Comparison of ENCODE assay signal across 8 mouse cellular contexts in the genomic region with DNA sequence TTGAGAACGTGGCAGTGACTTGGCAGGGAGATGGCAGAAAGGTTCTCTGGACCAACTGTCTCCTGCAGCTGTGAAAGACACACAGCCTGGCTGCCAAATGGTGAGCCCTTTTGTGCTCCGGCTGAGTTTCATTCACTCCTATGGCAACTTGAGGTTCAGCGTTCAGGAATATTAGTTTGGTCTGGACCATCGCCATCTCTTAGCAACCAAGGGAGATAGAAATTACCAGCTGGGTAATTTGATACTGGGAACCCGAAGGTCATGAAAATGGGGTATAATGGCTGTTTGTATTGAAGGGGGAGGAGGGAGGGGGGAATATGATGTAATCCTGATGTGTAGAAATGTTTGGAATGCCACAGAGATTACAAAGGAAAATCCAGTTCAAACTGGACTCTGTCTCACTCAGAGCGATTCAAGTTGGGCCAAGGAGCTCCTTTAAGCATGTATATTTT.
A peak's percentile ranks its signal among the peaks of the same experiment; 100 is the strongest.
DNase-seq lines count a peak whose midpoint lies in the region; ATAC-seq and TF ChIP-seq lines count a peak whose summit lies in the region.

No protein-coding gene starts in this region.

- peak; percentile 7 for DNase-seq in adrenal gland, postnatal 14 days
- no peak for DNase-seq in adrenal gland, adult 8-10 months
- peak; percentile 88 for DNase-seq in NIH3T3 (ENCODE audit: low read depth)
- DNase-seq in lung, postnatal 0 days (ENCODE audit: low spot score): peak; percentile 78
- DNase-seq in ovary, postnatal 14 days (ENCODE audit: low spot score): no peak
- DNase-seq in ovary, postnatal 10 days (ENCODE audit: low spot score): no peak
- DNase-seq in layer of hippocampus, postnatal 14 days (ENCODE audit: low spot score in 2 of 2): no peak

- no peak overlapping the region for H3K9ac ChIP-seq in forebrain, embryonic 16.5 days (replicated peaks; ENCODE audit: low read depth, low read length)
- H3K9ac ChIP-seq in lung, postnatal 0 days (replicated peaks; ENCODE audit: low read depth): no peak overlapping the region

- no peaks in the 10 kb centered on the region for H3K9me3 ChIP-seq in forebrain, embryonic 16.5 days (ENCODE audit: control insufficient read depth, low read length)
- H3K9me3 ChIP-seq in lung, postnatal 0 days (ENCODE audit: low read length): no peaks in the 10 kb centered on the region

- no peaks in the 10 kb centered on the region for H3K36me3 ChIP-seq in forebrain, embryonic 16.5 days (ENCODE audit: control insufficient read depth, insufficient read depth)
- no peaks in the 10 kb centered on the region for H3K36me3 ChIP-seq in lung, postnatal 0 days (ENCODE audit: insufficient read depth, low read length)

- peak overlapping the region; percentile 20 for H3K4me2 ChIP-seq in forebrain, embryonic 16.5 days (ENCODE audit: low read length)
- peak overlapping the region; percentile 32; the same call in 1 of the 2 replicates for H3K4me2 ChIP-seq in lung, postnatal 0 days (replicated peaks; ENCODE audit: low read depth, low read length)

- no peaks in the 10 kb centered on the region for H3K27me3 ChIP-seq in forebrain, embryonic 16.5 days (replicated peaks; ENCODE audit: control insufficient read depth, insufficient read depth, low read length)
- H3K27me3 ChIP-seq in lung, postnatal 0 days (replicated peaks; ENCODE audit: insufficient read depth, low read length): no peaks in the 10 kb centered on the region

- peak; percentile 75 for TF ChIP-seq EP300 in lung, postnatal 0 days (IDR thresholded peaks at IDR 0.05)

- peaks cover 38% of the 10 kb centered on the region for H3K4me1 ChIP-seq in forebrain, embryonic 16.5 days (replicated peaks; ENCODE audit: control insufficient read depth, insufficient read depth, low read length)
- peaks cover 8% of the 10 kb centered on the region; the same call in 1 of the 2 replicates for H3K4me1 ChIP-seq in lung, postnatal 0 days (ENCODE audit: insufficient read depth, low read depth, low read length)

- H3K27ac ChIP-seq in forebrain, embryonic 16.5 days (ENCODE audit: low read length): peak overlapping the region; percentile 71
- H3K27ac ChIP-seq in lung, postnatal 0 days (ENCODE audit: low read length): no peak overlapping the region

- H3K4me3 ChIP-seq in forebrain, embryonic 16.5 days (replicated peaks; ENCODE audit: low read length): no peak overlapping the region
- no peak overlapping the region for H3K4me3 ChIP-seq in lung, postnatal 0 days (ENCODE audit: low read depth, low read length)

- ATAC-seq in forebrain, embryonic 16.5 days: peak; percentile 45
- peak; percentile 78 for ATAC-seq in lung, postnatal 0 days

- 4% methylated on average over 6 of the region's 6 CpGs for WGBS in forebrain, embryonic 16.5 days
- WGBS in lung, postnatal 0 days: 14% methylated on average over 6 of the region's 6 CpGs

- TF ChIP-seq CTCF in lung, postnatal 0 days (IDR thresholded peaks at IDR 0.05): no peak

Comparison
In these comparisons a context has a peak if more than half of its experiments do, and no peak if none do; other contexts are left out.
1. DNase-seq: peak in adrenal gland, postnatal 14 days (single experiment), NIH3T3 (single experiment) and lung, postnatal 0 days (single experiment); none in adrenal gland, adult 8-10 months (single experiment), ovary, postnatal 14 days (single experiment), ovary, postnatal 10 days (single experiment) and layer of hippocampus, postnatal 14 days (0 of 2).